Comparison of ENCODE assay signal across 9 mouse cellular contexts in the genomic region with DNA sequence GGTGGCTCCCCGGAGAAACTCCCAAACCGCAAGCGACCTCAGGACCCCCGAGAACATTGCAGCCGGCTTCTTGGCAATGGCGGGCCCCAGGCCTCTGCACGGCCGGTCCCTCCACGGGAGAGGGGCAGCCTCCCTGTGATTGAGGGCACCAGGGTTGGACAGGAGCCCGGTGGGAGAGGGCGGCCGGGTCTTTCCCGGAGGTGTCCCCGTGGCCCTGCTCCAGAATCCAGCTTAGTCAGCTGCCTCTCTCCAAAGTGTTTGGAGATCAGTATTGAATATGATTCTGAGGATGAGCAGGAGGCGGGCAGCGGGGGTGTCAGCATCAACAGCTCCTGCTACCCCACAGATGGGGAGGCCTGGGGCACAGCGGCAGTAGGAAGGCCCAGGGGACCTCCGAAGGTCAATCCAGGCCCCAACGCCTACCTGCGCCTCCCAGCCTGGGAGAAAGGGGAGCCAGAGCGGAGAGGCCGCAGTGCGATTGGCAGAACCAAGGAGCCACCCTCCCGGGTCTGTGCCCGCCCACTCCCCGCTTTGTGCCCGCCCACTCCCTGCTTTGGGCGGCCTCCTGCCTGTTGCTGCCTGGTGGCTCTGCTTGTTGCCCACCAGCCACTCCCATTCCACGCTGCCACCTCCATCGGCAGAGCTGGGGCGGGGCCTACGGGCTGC. TPM values are rescaled to one million over a fixed set of nuclear protein-coding genes. Genes with fewer than 3 reads are reported as not detected.
DNase-seq lines count a peak whose midpoint lies in the region; ATAC-seq lines count a peak whose summit lies in the region.
"Had no signal": no experiment of that assay in that cellular context is flagged by ENCODE, and none has a peak within 500 bp of the region (broad histone marks: within the 10 kb centered on the region; RNA-seq: fewer than 3 reads in every experiment).

No protein-coding gene starts in this region.

- peak overlapping the region; percentile 59 for H3K9ac ChIP-seq in hindbrain, embryonic 13.5 days

- peak; percentile 60 for ATAC-seq in hindbrain, embryonic 13.5 days (ENCODE audit: low FRiP score)
- ATAC-seq in monocyte, adult 5-6 weeks (replicated peaks; ENCODE audit: insufficient number of reproducible peaks, low FRiP score, low TSS enrichment, poor library complexity, severe bottlenecking), result no peak

- peaks cover 82% of the 10 kb centered on the region for H3K36me3 ChIP-seq in hindbrain, embryonic 13.5 days

- H3K4me3 ChIP-seq in hindbrain, embryonic 13.5 days, result peak overlapping the region; percentile 28
- H3K4me3 ChIP-seq: myocyte had no signal

- no peaks in the 10 kb centered on the region for H3K9me3 ChIP-seq in hindbrain, embryonic 13.5 days

- peaks cover 60% of the 10 kb centered on the region for H3K27me3 ChIP-seq in hindbrain, embryonic 13.5 days

- H3K27ac ChIP-seq in hindbrain, embryonic 13.5 days, result peak overlapping the region; percentile 44; the same call in 1 of the 2 replicates

- H3K4me1 ChIP-seq in hindbrain, embryonic 13.5 days (replicated peaks), result peaks cover 16% of the 10 kb centered on the region

- DNase-seq in urinary bladder, adult 18-20 months (ENCODE audit: low spot score in 2 of 2), result peak; percentile 36 to 56
- DNase-seq in urinary bladder, adult 2 months (ENCODE audit: low spot score), result no peak
- peak; percentile 88 for DNase-seq in embryo, embryonic 9.5 days (ENCODE audit: extremely low spot score)
- peak; percentile 64 for DNase-seq in layer of hippocampus, postnatal 36 days
- DNase-seq in lung, postnatal 14 days, result peak; percentile 69
- DNase-seq in right cerebral cortex, adult 18-20 months, result peak; percentile 69

- 12% methylated on average over 32 of the region's 32 CpGs for WGBS in hindbrain, embryonic 13.5 days

- H3K4me2 ChIP-seq in hindbrain, embryonic 13.5 days, result peak overlapping the region; percentile 53

RNA-seq across cellular contexts. Expression of a gene that starts 15.1 kb away (rescaled TPM):
- 0.46 and 1.1 TPM in 2 replicates for polyA plus RNA-seq in urinary bladder, adult 2 months (2012; rRNA removed)
- polyA plus RNA-seq in hindbrain, embryonic 13.5 days (2015; fragmentation: Nextera tagmentation; extraction: Ambion mirVana), result 0.65 and 1.00 TPM in 2 replicates
- under 1 TPM; 0.28 to 0.60 TPM for total RNA-seq in layer of hippocampus, postnatal 36 days (2021)
- total RNA-seq in monocyte, adult 5-6 weeks (2017), result not detected in 3 replicates
- polyA plus RNA-seq: myocyte had no signal

RNA-seq across cellular contexts. Expression of a gene that starts 17.9 kb away (rescaled TPM):
- 9.7 and 11.4 TPM in 2 replicates for polyA plus RNA-seq in urinary bladder, adult 2 months (2012; rRNA removed)
- 40.7 and 40.8 TPM in 2 replicates for polyA plus RNA-seq in hindbrain, embryonic 13.5 days (2015; fragmentation: Nextera tagmentation; extraction: Ambion mirVana)
- 100 to 1,000 TPM; 146 to 163 TPM for total RNA-seq in layer of hippocampus, postnatal 36 days (2021)
- 4.3 to 7.3 TPM (median 5.4 TPM) in 3 replicates for total RNA-seq in monocyte, adult 5-6 weeks (2017)

RNA-seq across cellular contexts. Expression of a gene that starts 40.9 kb away (rescaled TPM):
- 94.2 and 98.4 TPM in 2 replicates for polyA plus RNA-seq in urinary bladder, adult 2 months (2012; rRNA removed)
- polyA plus RNA-seq in hindbrain, embryonic 13.5 days (2015; fragmentation: Nextera tagmentation; extraction: Ambion mirVana), result 143 and 150 TPM in 2 replicates
- 10 to 100 TPM; 71.7 to 78.7 TPM for total RNA-seq in layer of hippocampus, postnatal 36 days (2021)
- total RNA-seq in monocyte, adult 5-6 weeks (2017), result 123 to 169 TPM (median 136 TPM) in 3 replicates

RNA-seq across cellular contexts. Expression of a gene that starts 49.9 kb away (rescaled TPM):
- not detected in 2 replicates for polyA plus RNA-seq in urinary bladder, adult 2 months (2012; rRNA removed)
- polyA plus RNA-seq in hindbrain, embryonic 13.5 days (2015; fragmentation: Nextera tagmentation; extraction: Ambion mirVana), result 0.41 and 1.5 TPM in 2 replicates
- total RNA-seq in layer of hippocampus, postnatal 36 days (2021), result under 1 TPM; 0.12 to 0.18 TPM
- total RNA-seq in monocyte, adult 5-6 weeks (2017), result not detected in 3 replicates
- polyA plus RNA-seq: myocyte had no signal

Comparison
In these comparisons a context has a peak if more than half of its experiments do, and no peak if none do; other contexts are left out.
1. RNA of a gene that starts 17.9 kb away (total RNA-seq): 146 to 163 TPM in layer of hippocampus, postnatal 36 days; 4.3 to 7.3 TPM in monocyte, adult 5-6 weeks; every median in the first group is over 10 times any median in the second.